Mouse (Mus musculus): ENCODE measurements around the gene Stra6. TPM values are rescaled to one million over a fixed set of nuclear protein-coding genes. Genes with fewer than 3 reads are reported as not detected.

Stra6 gene
- polyA plus RNA-seq, 1 experiment from 2014 or later, result 24.1 TPM

DNA sequence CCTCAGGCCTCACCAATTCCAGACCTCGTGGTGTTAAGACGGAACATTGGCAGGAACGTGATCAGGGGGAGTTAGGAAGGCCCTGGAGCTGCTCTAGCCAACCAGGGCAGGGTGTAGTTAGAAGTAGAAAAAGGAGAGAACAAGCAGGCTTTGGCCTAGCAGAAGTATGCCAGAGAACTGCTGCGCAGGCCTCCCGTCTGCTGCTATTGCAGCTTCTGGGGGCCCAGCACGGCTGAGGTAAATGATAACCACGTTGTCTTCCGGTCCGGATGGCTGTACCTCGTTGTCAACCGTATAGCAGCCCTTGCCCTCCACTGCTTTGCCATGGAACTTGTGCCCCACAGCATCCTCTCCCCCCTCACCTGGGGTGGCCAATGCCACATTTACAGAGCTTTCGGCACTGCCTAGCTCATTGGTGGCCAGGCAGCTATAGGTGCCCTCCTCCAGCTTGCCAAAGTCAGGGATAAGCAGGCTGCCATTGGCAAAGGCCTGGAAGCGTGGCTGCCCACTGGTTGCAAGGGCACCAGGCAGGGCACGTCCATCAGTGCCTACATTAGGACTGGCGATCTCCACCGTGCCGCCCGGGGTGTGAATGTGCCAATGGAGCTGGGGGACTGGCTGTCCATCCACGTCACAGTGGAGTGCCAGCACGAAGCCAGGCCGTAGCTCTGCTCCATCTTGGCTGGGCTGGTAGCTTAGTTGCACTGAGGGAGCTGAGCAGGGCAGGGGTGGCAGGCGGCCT is 93.4 kb downstream of the Stra6 start:
- Histone ChIP-seq H3K4me3 (ENCODE audit: low read length) (peak overlapping the region; percentile 44), H3K36me3 (ENCODE audit: insufficient read depth, low read length) (no peaks in the 10 kb centered on the region), H3K9me3 (ENCODE audit: low read length) (no peaks in the 10 kb centered on the region), H3K4me2 (replicated peaks; ENCODE audit: low read depth, low read length) (peak overlapping the region; percentile 59), H3K27me3 (ENCODE audit: insufficient read depth, low read length) (no peaks in the 10 kb centered on the region), H3K4me1 (ENCODE audit: insufficient read depth, low read length) (peaks cover 48% of the 10 kb centered on the region), H3K27ac (ENCODE audit: low read length) (peak overlapping the region; percentile 97), H3K9ac (replicated peaks; ENCODE audit: low read length) (peak overlapping the region; percentile 51)
- no peak for ATAC-seq (ENCODE audit: low FRiP score, low TSS enrichment)
- WGBS, result 88% methylated on average over 22 of the region's 22 CpGs

DNA sequence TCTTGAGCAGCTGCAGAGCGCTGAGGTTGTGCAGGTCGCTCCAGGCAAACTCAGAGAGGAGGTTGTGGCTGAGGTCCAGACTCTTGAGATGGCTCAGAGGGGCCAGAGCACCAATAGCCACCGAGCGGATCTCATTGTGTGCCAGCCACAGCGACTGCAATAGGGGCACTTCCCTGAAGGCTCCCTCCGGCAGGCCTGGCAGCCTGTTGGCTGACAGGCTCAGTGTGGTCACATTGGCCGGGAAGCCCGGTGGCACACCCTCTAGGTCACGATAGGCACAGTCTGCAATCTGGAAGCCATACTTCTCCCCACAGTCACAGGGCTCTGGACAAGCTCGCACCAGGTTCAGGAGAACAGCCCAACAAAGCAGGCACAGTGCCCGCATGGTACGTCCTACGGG is 94.2 kb downstream of the Stra6 start:
- Histone ChIP-seq H3K4me1 (ENCODE audit: insufficient read depth, low read length) (peaks cover 48% of the 10 kb centered on the region), H3K36me3 (ENCODE audit: insufficient read depth, low read length) (no peaks in the 10 kb centered on the region), H3K27ac (ENCODE audit: low read length) (peak overlapping the region; percentile 97), H3K27me3 (ENCODE audit: insufficient read depth, low read length) (no peaks in the 10 kb centered on the region), H3K9ac (replicated peaks; ENCODE audit: low read length) (peak overlapping the region; percentile 68), H3K9me3 (ENCODE audit: low read length) (no peaks in the 10 kb centered on the region), H3K4me2 (replicated peaks; ENCODE audit: low read depth, low read length) (peak overlapping the region; percentile 59), H3K4me3 (ENCODE audit: low read length) (peak overlapping the region; percentile 44)
- no peak for ATAC-seq (ENCODE audit: low FRiP score, low TSS enrichment)
- WGBS, result 67% methylated on average over 13 of the region's 13 CpGs

DNA sequence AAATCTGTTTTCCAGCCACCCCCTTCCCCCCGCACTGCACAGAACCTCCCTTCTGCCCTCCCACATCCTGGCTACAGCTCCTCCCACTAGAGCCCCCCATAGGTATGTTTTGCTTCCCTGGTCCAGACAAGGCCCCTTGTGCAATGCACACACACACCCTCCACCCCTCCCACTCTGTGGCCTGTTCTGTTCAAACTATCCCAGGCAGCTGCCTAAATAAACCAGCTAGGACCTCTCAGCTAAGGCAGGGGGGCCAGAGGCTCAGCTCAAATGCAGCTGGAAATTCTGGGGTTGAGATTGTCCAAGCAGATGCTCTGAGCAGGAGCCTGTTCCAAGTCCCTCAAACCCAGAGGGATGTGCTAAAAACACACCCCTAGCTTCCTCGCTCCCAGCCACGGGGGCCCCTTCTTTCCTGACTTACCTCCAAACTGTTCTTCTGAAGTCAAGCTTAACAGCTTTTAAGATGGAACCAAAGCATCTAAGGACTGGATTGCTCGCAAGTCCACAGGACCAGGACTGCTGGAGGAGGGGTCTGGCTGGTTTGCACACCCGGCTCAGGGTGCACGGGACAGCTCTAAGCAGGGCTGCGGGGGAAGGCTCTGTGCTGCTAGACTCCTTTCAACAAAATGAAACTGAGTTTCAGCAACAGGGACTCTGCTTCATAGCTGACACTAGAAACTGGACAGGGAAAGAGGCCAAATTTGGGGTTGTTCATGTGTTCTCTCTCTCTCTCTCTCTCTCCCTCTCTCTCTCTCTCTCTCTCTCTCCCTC is 95.1 kb downstream of the Stra6 start:
- Histone ChIP-seq H3K4me3 (ENCODE audit: low read length) (peak overlapping the region; percentile 44), H3K9me3 (ENCODE audit: low read length) (no peaks in the 10 kb centered on the region), H3K36me3 (ENCODE audit: insufficient read depth, low read length) (no peaks in the 10 kb centered on the region), H3K4me2 (replicated peaks; ENCODE audit: low read depth, low read length) (peak overlapping the region; percentile 59), H3K27me3 (ENCODE audit: insufficient read depth, low read length) (no peaks in the 10 kb centered on the region), H3K4me1 (ENCODE audit: insufficient read depth, low read length) (peaks cover 48% of the 10 kb centered on the region), H3K27ac (ENCODE audit: low read length) (peak overlapping the region; percentile 97), H3K9ac (replicated peaks; ENCODE audit: low read length) (peak overlapping the region; percentile 68)
- 16% methylated on average over 7 of the region's 7 CpGs for WGBS
- ATAC-seq (ENCODE audit: low FRiP score, low TSS enrichment), result peak; percentile 89

DNA sequence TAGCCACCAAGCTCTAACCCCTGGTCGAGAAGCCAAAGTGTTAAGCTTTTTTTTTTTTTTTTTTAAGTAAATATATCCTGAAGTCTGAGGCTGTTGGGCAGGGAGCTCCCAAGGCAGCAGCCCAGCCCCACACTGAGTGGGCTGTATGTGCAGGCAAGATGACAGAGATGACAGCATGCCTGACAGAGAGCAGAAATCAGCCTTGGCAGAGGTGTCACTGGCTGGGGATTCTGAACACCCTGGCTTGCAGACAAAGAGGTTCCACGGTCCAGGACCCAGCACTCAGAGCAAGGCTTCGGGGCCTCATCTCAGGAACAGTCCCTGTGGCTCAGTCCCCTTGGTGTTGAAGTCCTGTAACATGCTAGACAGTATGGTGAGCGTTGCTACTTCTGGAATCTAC is 96.3 kb downstream of the Stra6 start:
- no peak overlapping the region for H3K4me3 ChIP-seq (ENCODE audit: low read length)
- no peak overlapping the region for H3K4me2 ChIP-seq (replicated peaks; ENCODE audit: low read depth, low read length)
- H3K27ac ChIP-seq (ENCODE audit: low read length), result peak overlapping the region; percentile 97
- H3K27me3 ChIP-seq (ENCODE audit: insufficient read depth, low read length), result no peaks in the 10 kb centered on the region
- no peaks in the 10 kb centered on the region for H3K36me3 ChIP-seq (ENCODE audit: insufficient read depth, low read length)
- WGBS, result 45% methylated on average over 4 of the region's 4 CpGs
- H3K9ac ChIP-seq (replicated peaks; ENCODE audit: low read length), result peak overlapping the region; percentile 9; the same call in 1 of the 2 replicates
- peaks cover 44% of the 10 kb centered on the region for H3K4me1 ChIP-seq (ENCODE audit: insufficient read depth, low read length)
- H3K9me3 ChIP-seq (ENCODE audit: low read length), result no peaks in the 10 kb centered on the region
- no peak for ATAC-seq (ENCODE audit: low FRiP score, low TSS enrichment)

DNA sequence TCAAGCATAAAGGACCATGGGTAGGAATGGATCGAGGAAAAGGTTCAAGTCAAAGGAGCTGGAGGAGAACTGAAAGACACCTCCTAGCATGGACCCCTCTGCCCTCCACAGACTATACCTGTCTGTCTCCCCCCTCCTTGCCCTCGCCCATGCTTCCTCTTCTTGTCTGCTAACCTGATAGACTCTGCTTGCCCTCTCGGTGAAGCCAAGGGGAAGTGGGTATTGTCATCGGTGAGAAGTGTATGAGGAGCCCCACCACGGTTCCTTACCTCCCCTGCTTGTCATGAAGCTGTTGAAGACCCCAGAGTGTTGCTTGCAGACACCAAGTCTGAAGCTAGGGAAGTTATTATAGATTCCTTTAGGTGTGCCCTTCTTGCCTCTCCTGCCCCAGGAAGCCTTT is 96.7 kb downstream of the Stra6 start:
- Histone ChIP-seq H3K4me2 (replicated peaks; ENCODE audit: low read depth, low read length) (no peak overlapping the region), H3K36me3 (ENCODE audit: insufficient read depth, low read length) (no peaks in the 10 kb centered on the region), H3K27ac (ENCODE audit: low read length) (peak overlapping the region; percentile 97), H3K4me1 (ENCODE audit: insufficient read depth, low read length) (peaks cover 40% of the 10 kb centered on the region), H3K4me3 (ENCODE audit: low read length) (no peak overlapping the region), H3K9ac (replicated peaks; ENCODE audit: low read length) (peak overlapping the region; percentile 9; the same call in 1 of the 2 replicates), H3K9me3 (ENCODE audit: low read length) (no peaks in the 10 kb centered on the region), H3K27me3 (ENCODE audit: insufficient read depth, low read length) (no peaks in the 10 kb centered on the region)
- no peak for ATAC-seq (ENCODE audit: low FRiP score, low TSS enrichment)
- WGBS, result 71% methylated on average over 5 of the region's 5 CpGs

DNA sequence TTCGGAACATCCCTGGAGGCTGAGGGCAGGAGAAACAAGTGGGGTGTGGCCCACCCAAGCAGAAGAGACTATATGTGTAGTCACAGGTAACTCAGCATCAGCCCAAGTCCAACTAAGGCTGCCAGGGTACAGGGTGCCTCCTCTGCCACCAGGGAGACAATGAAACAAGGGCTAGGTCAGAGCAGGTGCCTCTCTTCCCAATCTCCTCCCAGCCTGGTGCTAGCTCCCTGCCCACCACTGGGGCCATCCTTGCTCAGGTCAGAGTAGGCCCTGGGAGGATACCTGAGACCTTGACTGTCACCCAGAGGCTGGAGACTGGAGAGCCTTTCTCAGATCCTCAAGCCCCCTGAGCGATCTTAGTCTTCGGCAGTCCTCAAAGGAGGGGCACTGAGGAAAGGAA is 98.6 kb downstream of the Stra6 start:
- Histone ChIP-seq H3K27ac (ENCODE audit: low read length) (no peak overlapping the region), H3K27me3 (ENCODE audit: insufficient read depth, low read length) (no peaks in the 10 kb centered on the region), H3K4me2 (replicated peaks; ENCODE audit: low read depth, low read length) (no peak overlapping the region), H3K9ac (replicated peaks; ENCODE audit: low read length) (no peak overlapping the region), H3K36me3 (ENCODE audit: insufficient read depth, low read length) (no peaks in the 10 kb centered on the region), H3K4me3 (ENCODE audit: low read length) (no peak overlapping the region), H3K9me3 (ENCODE audit: low read length) (no peaks in the 10 kb centered on the region), H3K4me1 (ENCODE audit: insufficient read depth, low read length) (peaks cover 29% of the 10 kb centered on the region)
- ATAC-seq (ENCODE audit: low FRiP score, low TSS enrichment), result no peak
- 86% methylated on average over 3 of the region's 3 CpGs for WGBS

DNA sequence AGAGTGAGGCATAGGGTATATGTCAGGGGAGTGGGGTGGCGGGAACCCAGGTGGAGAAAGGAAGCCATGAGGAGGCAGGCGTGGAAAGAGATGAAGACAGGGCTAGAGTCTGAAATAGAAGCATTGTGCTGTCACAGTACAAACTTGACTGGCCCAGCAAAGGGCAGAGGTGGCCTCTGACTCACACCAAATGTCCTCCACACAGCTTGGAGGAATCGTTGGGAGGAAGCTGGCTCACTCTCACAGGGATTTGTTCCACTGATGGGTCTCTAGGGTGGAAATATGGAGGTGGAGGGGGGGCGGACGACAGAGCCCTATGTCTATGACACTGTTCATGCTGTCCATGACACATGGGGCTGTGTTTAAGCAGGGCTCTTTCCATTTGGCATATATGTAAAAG is 99.6 kb downstream of the Stra6 start:
- H3K36me3 ChIP-seq (ENCODE audit: insufficient read depth, low read length), result no peaks in the 10 kb centered on the region
- ATAC-seq (ENCODE audit: low FRiP score, low TSS enrichment), result no peak
- H3K4me2 ChIP-seq (replicated peaks; ENCODE audit: low read depth, low read length), result no peak overlapping the region
- peaks cover 23% of the 10 kb centered on the region for H3K4me1 ChIP-seq (ENCODE audit: insufficient read depth, low read length)
- H3K9ac ChIP-seq (replicated peaks; ENCODE audit: low read length), result no peak overlapping the region
- no peaks in the 10 kb centered on the region for H3K9me3 ChIP-seq (ENCODE audit: low read length)
- no peaks in the 10 kb centered on the region for H3K27me3 ChIP-seq (ENCODE audit: insufficient read depth, low read length)
- H3K4me3 ChIP-seq (ENCODE audit: low read length), result no peak overlapping the region
- WGBS, result 65% methylated on average over 5 of the region's 5 CpGs
- H3K27ac ChIP-seq (ENCODE audit: low read length), result no peak overlapping the region

DNA sequence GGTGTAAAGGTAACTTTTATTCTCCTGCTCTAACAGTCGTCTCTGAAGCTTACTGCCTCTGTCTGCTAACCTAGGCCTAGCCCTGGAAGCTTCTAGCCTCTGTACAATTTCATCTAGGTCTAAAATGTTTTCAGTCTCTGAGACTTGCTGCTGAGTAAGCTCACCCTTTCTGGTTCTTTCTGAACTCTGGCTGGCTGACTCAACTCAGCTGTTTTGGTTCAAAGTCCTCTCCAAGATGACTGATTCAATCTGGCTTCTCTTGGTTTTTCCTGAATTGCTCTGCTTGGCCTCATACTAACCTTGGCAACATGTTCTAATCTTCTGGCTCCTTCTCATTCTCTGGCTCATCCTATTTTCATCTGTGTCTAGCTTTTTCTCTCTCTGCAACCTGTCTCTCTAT is 102.2 kb downstream of the Stra6 start:
- 88% methylated on average over 1 of the region's 1 CpGs for WGBS
- Histone ChIP-seq H3K4me1 (ENCODE audit: insufficient read depth, low read length) (no peaks in the 10 kb centered on the region; the same call in 1 of the 2 replicates), H3K27ac (ENCODE audit: low read length) (no peak overlapping the region), H3K36me3 (ENCODE audit: insufficient read depth, low read length) (no peaks in the 10 kb centered on the region), H3K4me2 (replicated peaks; ENCODE audit: low read depth, low read length) (no peak overlapping the region), H3K4me3 (ENCODE audit: low read length) (no peak overlapping the region), H3K9me3 (ENCODE audit: low read length) (no peaks in the 10 kb centered on the region), H3K27me3 (ENCODE audit: insufficient read depth, low read length) (no peaks in the 10 kb centered on the region), H3K9ac (replicated peaks; ENCODE audit: low read length) (no peak overlapping the region)
- ATAC-seq (ENCODE audit: low FRiP score, low TSS enrichment), result no peak

DNA sequence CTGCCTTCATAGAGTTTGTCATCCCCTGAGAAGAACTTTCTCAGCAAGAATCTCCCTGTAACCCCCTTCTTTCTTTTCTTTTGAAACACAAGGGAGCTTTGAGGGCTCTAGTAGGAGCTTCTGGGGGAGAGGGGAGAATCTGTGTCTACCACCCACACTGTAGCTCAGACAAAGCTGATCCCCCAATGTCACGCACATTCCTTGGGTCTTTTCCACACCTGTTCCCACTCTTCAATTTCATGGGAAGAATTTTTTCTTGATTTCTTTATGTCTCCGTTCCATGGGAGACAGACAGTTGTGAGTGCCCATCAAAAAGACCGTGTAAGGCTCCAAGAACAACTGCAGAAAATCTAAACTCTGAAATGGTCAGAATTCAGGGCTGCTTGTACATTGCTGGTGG is 105.3 kb downstream of the Stra6 start:
- no peak overlapping the region for H3K4me3 ChIP-seq (ENCODE audit: low read length)
- no peak overlapping the region for H3K27ac ChIP-seq (ENCODE audit: low read length)
- H3K4me2 ChIP-seq (replicated peaks; ENCODE audit: low read depth, low read length), result no peak overlapping the region
- H3K36me3 ChIP-seq (ENCODE audit: insufficient read depth, low read length), result no peaks in the 10 kb centered on the region
- WGBS, result 82% methylated on average over 3 of the region's 3 CpGs
- no peaks in the 10 kb centered on the region; the same call in 1 of the 2 replicates for H3K4me1 ChIP-seq (ENCODE audit: insufficient read depth, low read length)
- no peak overlapping the region for H3K9ac ChIP-seq (replicated peaks; ENCODE audit: low read length)
- no peaks in the 10 kb centered on the region for H3K9me3 ChIP-seq (ENCODE audit: low read length)
- H3K27me3 ChIP-seq (ENCODE audit: insufficient read depth, low read length), result no peaks in the 10 kb centered on the region
- no peak for ATAC-seq (ENCODE audit: low FRiP score, low TSS enrichment)

DNA sequence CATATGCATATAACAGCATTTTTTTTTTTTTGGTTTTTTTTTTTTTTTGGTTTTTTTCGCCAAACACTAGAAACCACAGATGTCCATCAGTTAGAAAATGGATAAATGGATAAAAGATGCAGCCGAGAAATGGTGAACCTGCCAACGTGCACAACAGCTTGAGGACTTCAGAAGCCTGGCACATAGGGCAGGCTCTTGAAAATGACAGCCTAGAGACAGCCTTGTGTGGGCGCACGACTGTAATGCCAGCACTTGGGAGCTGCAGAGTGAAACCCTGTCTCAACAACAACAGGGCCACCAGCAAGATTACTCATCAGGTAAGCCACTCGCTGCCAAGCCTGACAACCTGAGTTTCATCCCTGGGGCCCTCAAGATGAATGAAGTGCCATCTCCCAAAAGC is 105.8 kb downstream of the Stra6 start:
- WGBS, result 89% methylated on average over 6 of the region's 6 CpGs
- Histone ChIP-seq H3K4me3 (ENCODE audit: low read length) (no peak overlapping the region), H3K27ac (ENCODE audit: low read length) (no peak overlapping the region), H3K36me3 (ENCODE audit: insufficient read depth, low read length) (no peaks in the 10 kb centered on the region), H3K27me3 (ENCODE audit: insufficient read depth, low read length) (no peaks in the 10 kb centered on the region), H3K4me1 (ENCODE audit: insufficient read depth, low read length) (no peaks in the 10 kb centered on the region; the same call in 1 of the 2 replicates), H3K4me2 (replicated peaks; ENCODE audit: low read depth, low read length) (no peak overlapping the region), H3K9me3 (ENCODE audit: low read length) (no peaks in the 10 kb centered on the region), H3K9ac (replicated peaks; ENCODE audit: low read length) (no peak overlapping the region)
- no peak for ATAC-seq (ENCODE audit: low FRiP score, low TSS enrichment)
